Mouse (Mus musculus) midbrain, embryonic 16.5 days (tissue): ENCODE results near the gene Ankra2. TPM values are rescaled to one million over a fixed set of nuclear protein-coding genes. Genes with fewer than 3 reads are reported as not detected.

ENCODE experiments used
- ATAC-seq: fragments of 200-750 bp; cut with Nextera tagmentation; 2 replicates; pipeline ENCODE4 v1.8.0; 2017; ENCODE audit warnings: moderate TSS enrichment
- H3K27ac ChIP-seq: fragments of 300-500 bp; sonication (generic); 2 replicates; pipeline ENCODE4 v1.5.1; 2014; ENCODE audit warnings: mild to moderate bottlenecking, low read length, mixed read lengths
- H3K27me3 ChIP-seq: fragments of 300-500 bp; sonication (generic); 2 replicates; pipeline ENCODE4 v1.6.1; 2014; ENCODE audit warnings: low read depth, low read length, mixed read lengths; ENCODE audit not compliant: control insufficient read depth, insufficient read depth
- H3K36me3 ChIP-seq: fragments of 300-500 bp; sonication (generic); 2 replicates; pipeline ENCODE4 v1.6.1; 2014; ENCODE audit warnings: mild to moderate bottlenecking, low read length, moderate library complexity, mixed read lengths; ENCODE audit not compliant: control insufficient read depth, insufficient read depth
- H3K4me1 ChIP-seq: fragments of 300-500 bp; sonication (generic); 2 replicates; pipeline ENCODE4 v1.6.1; 2014; ENCODE audit warnings: mild to moderate bottlenecking, low read length, mixed read lengths; ENCODE audit not compliant: control insufficient read depth, insufficient read depth
- H3K4me2 ChIP-seq: fragments of 300-500 bp; sonication (generic); 2 replicates; pipeline ENCODE4 v1.6.1; 2014; ENCODE audit warnings: mild to moderate bottlenecking, low read length, mixed read lengths
- H3K4me3 ChIP-seq: fragments of 300-500 bp; sonication (generic); 2 replicates; pipeline ENCODE4 v1.5.1; 2014; ENCODE audit warnings: low read depth, mild to moderate bottlenecking, low read length, moderate library complexity, mixed read lengths
- H3K9ac ChIP-seq: fragments of 300-500 bp; sonication (generic); 2 replicates; pipeline ENCODE4 v1.6.1; 2014; ENCODE audit warnings: low read depth, low read length, mixed read lengths
- H3K9me3 ChIP-seq: fragments of 300-500 bp; sonication (generic); replicated peaks from 2 replicates; pipeline ENCODE4 v1.6.1; 2014; ENCODE audit warnings: mild to moderate bottlenecking, low read length, mixed read lengths; ENCODE audit not compliant: control insufficient read depth, poor library complexity, severe bottlenecking
- WGBS: fragments of 180-500 bp; shearing (Covaris S2); extraction: QIAGEN DNeasy Blood & Tissue Kit; methylation state at CpG from one replicate; pipeline ENCODE4 v1.1.7; 2014; 5-methylcytosine and 5-hydroxymethylcytosine counted together
- polyA plus RNA-seq: library from polyadenylated mRNA; unstranded; fragments of >200 nt; fragmentation: Nextera tagmentation; extraction: Ambion mirVana; gene quantifications from 2 replicates; pipeline ENCODE4 v1.2.1, GENCODE M21; 2015

The Ankra2 gene
- polyA plus RNA-seq, 1 experiment from 2014 or later: 88.0 TPM

DNA sequence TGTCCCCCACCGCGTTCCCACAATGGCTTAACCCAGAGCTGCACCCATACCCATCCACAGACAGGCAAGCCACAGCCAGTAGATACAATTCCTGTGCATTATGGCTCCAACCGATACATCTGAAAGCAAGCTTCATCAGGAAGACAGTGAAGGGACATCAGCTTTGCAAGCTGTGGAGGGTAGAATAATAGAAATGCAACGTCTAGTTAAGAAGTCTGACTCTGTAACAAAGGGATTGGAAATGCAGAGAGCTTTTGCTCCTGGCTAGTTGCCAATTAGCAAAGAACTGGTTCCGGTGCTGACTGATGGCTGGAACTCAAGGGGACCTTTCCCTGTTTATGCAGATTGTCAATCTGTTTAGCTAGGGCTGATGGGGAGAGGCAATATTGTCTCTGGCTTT is 43.5 kb downstream of the Ankra2 start:
- Histone ChIP-seq H3K4me3 (no peak overlapping the region), H3K4me2 (no peak overlapping the region), H3K27me3 (no peaks in the 10 kb centered on the region), H3K9me3 (no peaks in the 10 kb centered on the region), H3K4me1 (peaks cover 3% of the 10 kb centered on the region; the same call in 1 of the 2 replicates), H3K9ac (no peak overlapping the region), H3K36me3 (peaks cover 10% of the 10 kb centered on the region), H3K27ac (peak overlapping the region; percentile 44; the same call in 1 of the 2 replicates)
- 29% methylated on average over 5 of the region's 5 CpGs for WGBS
- no peak for ATAC-seq

DNA sequence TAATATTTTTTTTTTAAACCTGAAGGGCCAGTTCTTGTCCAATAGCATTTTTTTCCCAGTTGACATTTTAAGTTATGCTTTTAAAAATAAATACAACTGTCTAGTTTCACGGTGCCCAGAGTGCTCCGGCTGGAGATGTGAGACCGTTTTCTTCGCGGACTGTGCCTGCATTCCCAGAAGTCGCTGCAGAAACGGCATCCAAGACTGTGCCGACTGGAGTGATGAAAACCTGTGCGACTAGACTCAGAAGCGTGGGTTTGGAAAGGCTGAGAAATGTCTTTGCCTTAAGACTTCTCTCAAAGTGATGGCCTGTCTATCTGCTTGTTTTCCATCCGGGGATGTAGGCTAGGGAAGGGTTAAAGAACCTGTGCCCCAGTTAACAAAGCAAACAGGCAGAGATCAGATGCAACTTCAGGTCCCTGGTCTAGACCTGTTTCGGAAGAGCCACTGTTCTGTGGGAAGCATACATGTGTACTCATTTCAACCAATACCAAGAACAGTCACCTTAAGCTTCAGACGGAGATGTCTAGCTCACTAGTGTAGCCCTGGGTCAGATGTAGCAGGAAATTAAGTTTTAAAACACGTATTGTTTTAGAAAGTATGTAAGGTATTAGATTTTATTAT is 44.1 kb downstream of the Ankra2 start:
- no peaks in the 10 kb centered on the region for H3K9me3 ChIP-seq

DNA sequence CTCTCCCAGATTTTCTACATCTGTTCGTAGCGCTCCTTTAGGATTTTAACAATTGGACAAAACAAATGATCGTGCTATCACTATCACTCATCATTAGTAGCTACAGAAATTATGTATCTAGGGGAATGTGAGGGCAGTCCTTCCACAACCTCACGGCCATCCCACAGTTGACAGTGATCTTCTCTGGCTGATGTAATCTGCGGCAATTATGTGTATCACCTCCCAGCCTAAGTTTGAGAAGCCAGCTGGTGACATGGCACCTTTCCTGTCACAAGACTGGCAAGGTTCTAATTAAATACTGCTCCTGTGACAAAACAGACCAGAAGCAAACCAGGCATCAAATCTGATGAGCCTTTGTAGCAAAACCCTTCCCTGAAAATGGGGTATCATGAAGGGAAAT is 45.1 kb downstream of the Ankra2 start:
- no peaks in the 10 kb centered on the region for H3K9me3 ChIP-seq
- H3K27ac ChIP-seq: no peak overlapping the region
- no peaks in the 10 kb centered on the region for H3K27me3 ChIP-seq
- no peak overlapping the region for H3K4me2 ChIP-seq
- H3K36me3 ChIP-seq: peaks cover 14% of the 10 kb centered on the region
- no peak overlapping the region for H3K9ac ChIP-seq
- no peak overlapping the region for H3K4me3 ChIP-seq
- peaks cover 3% of the 10 kb centered on the region; the same call in 1 of the 2 replicates for H3K4me1 ChIP-seq
- 92% methylated on average over 5 of the region's 5 CpGs for WGBS
- no peak for ATAC-seq

More for the DNA sequence above, 44.1 kb downstream of the Ankra2 start:
- Histone ChIP-seq H3K27me3 (no peaks in the 10 kb centered on the region), H3K4me3 (no peak overlapping the region), H3K36me3 (peaks cover 11% of the 10 kb centered on the region), H3K4me2 (no peak overlapping the region), H3K9ac (no peak overlapping the region), H3K4me1 (peaks cover 3% of the 10 kb centered on the region; the same call in 1 of the 2 replicates), H3K27ac (no peak overlapping the region)
- 51% methylated on average over 14 of the region's 14 CpGs for WGBS
- ATAC-seq: no peak

DNA sequence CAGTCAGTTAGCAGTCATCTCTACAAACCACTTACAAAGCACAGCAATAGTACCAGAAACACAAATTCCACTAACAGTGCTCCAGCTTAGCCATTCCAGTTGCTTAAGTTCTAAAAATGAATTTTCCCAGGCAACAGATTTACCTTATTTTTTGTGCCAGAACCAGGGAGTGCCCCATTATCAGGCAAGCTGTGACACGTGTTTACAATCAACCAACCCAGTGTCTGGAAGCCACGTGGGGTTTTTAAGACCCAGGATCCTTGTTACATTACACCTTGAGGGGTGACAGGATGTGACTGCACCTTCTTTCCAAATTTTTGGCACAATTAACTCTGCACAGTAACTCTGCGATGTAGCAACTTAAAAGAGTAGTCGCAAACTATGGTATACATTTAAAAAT is 45.9 kb downstream of the Ankra2 start:
- Histone ChIP-seq H3K4me3 (no peak overlapping the region), H3K36me3 (peaks cover 14% of the 10 kb centered on the region), H3K4me2 (no peak overlapping the region), H3K4me1 (peaks cover 3% of the 10 kb centered on the region; the same call in 1 of the 2 replicates), H3K27ac (no peak overlapping the region), H3K9me3 (no peaks in the 10 kb centered on the region), H3K9ac (no peak overlapping the region), H3K27me3 (no peaks in the 10 kb centered on the region)
- WGBS: 82% methylated on average over 4 of the region's 4 CpGs
- no peak for ATAC-seq

DNA sequence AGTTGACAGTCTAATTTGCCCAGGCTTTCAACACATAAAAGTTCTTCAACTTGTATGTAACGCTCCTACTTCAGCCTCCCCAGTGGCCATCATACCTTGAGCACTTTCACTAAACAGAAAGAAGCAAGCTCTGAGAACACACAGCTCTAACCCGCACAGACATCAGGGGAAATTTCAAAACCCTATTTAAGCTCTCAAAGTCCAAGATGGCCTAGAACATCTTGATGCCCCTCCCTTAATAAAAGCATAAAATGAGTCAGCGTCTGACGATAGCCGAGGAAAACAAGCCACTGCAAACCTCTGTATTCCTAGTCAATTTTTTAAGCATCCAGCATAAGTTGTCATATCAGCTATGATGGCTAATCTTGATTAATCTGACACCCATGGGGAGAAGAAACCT is 48.7 kb downstream of the Ankra2 start:
- H3K27ac ChIP-seq: no peak overlapping the region
- H3K9me3 ChIP-seq: no peaks in the 10 kb centered on the region
- no peak overlapping the region for H3K9ac ChIP-seq
- H3K4me1 ChIP-seq: peaks cover 15% of the 10 kb centered on the region
- H3K4me3 ChIP-seq: no peak overlapping the region
- no peak for ATAC-seq
- no peak overlapping the region for H3K4me2 ChIP-seq
- H3K36me3 ChIP-seq: peaks cover 14% of the 10 kb centered on the region
- 95% methylated on average over 5 of the region's 5 CpGs for WGBS
- no peaks in the 10 kb centered on the region for H3K27me3 ChIP-seq

DNA sequence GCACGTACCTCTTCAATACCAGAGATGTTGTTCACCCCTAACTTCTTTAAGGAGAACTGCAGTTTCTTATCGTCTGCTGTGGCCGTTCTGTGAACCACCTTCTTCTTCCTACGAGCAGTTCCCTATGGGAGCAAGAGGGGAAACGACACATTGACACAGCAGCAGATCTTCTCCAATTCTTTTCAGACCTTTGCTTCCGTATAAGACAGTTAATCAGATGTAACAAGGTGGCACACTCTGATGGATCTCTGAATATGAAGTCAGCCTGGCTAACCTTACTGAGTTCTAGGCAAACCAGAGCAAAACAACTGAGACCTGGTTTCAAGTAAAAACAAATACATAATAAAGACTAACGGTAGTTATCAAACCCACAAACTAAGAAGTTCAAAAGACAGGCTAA is 50.8 kb downstream of the Ankra2 start:
- WGBS: 78% methylated on average over 7 of the region's 7 CpGs
- Histone ChIP-seq H3K4me1 (peaks cover 15% of the 10 kb centered on the region), H3K9ac (no peak overlapping the region), H3K4me3 (no peak overlapping the region), H3K36me3 (peaks cover 13% of the 10 kb centered on the region), H3K4me2 (no peak overlapping the region), H3K27me3 (no peaks in the 10 kb centered on the region), H3K27ac (no peak overlapping the region), H3K9me3 (no peaks in the 10 kb centered on the region)
- ATAC-seq: no peak

DNA sequence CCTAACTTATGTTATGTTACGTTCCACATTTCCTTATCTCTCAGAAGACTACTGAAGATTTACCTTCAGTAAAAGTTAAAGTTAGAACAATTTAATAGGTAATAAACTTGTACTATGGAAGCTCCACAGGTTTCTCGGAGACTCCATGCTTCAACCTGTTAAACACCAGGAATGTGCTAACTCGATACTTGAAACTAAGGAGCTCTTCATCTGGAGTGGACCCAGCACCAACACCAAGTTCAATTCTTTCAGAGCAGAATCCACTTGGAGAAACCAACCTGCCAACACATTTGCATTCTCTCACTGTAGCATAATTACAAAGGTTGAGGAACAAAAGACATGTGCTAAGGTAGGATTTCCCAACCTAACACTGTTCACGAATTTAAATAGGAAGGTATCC is 52.2 kb downstream of the Ankra2 start:
- Histone ChIP-seq H3K9ac (no peak overlapping the region), H3K9me3 (no peaks in the 10 kb centered on the region), H3K4me3 (no peak overlapping the region), H3K4me1 (peaks cover 15% of the 10 kb centered on the region), H3K4me2 (peak overlapping the region; percentile 21), H3K36me3 (peaks cover 9% of the 10 kb centered on the region), H3K27ac (no peak overlapping the region), H3K27me3 (no peaks in the 10 kb centered on the region)
- ATAC-seq: no peak
- WGBS: 84% methylated on average over 4 of the region's 4 CpGs

DNA sequence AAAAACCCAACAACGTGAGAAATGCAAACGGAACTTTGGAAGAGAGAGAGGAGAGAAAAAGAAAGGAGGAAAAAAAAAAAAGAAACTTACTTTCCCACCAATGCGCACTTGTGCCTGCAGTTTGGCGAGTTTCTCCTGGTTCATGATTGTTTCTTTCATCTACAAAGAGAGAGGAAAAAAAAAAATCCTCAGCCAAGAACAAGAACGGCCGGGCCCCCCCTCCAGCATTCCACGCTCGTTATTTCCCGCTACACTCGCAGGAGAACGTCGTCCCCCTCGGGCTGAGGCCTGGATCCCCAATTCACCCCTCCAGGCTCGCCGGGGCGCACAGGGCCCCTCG is 53.2 kb downstream of the Ankra2 start:
- WGBS: under 1% methylated on average over 17 of the region's 17 CpGs
- Histone ChIP-seq H3K27ac (peak overlapping the region; percentile 85), H3K4me1 (peaks cover 15% of the 10 kb centered on the region), H3K4me3 (peak overlapping the region; percentile 100), H3K27me3 (no peaks in the 10 kb centered on the region), H3K9ac (peak overlapping the region; percentile 98), H3K36me3 (peaks cover 6% of the 10 kb centered on the region), H3K9me3 (no peaks in the 10 kb centered on the region), H3K4me2 (peak overlapping the region; percentile 65)
- ATAC-seq: no peak

DNA sequence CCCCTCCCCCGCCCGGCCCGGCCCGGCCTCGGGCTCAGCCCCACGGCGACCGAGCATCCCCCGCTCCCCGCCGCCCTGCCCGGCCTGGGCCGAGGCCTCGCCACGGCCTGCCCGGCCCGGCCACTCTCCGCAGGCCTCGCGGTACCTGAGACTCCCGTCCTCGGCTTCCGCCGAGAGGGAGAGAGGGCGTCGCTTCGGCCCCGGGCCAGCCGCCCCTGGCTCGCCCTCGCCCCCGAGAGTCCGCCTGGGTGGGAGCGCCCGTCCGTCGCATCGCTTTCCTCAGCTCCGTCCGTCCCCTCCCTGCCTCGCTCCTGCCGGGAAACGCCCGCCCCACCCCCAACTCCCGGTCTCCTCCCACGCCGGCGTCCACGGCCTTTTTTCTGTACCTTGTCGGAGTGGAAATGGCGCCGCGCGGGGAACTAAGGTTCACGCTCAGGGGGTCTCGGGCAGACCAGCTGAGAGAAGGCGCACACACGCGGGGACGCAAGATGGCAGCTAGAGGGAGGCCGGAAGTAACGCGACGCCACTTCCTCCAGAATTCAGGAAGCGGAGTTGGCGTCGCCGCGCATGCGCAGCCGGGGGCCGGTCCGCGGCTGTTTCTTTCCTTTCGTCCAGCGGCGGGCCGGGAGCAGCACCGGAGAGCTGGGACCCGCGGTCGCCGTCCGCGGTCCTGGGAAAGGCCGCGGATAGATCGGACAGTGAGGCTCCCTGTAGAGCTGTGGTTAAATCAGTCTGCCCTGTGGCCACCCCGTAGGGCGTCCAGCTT is 53.8 kb downstream of the Ankra2 start, which contains the start of gene Btf3:
TSS of gene Btf3 (minus strand) at position 527 of the 766 bp plus-strand sequence.
- peaks cover 5% of the 10 kb centered on the region; the same call in 1 of the 2 replicates for H3K36me3 ChIP-seq
- WGBS: under 1% methylated on average over 70 of the region's 90 CpGs

More for the DNA sequence above, 53.8 kb downstream of the Ankra2 start, which contains the start of gene Btf3:
- peaks cover 15% of the 10 kb centered on the region for H3K4me1 ChIP-seq
- no peaks in the 10 kb centered on the region for H3K27me3 ChIP-seq
- H3K27ac ChIP-seq: peak within 1 kb of the TSS; percentile 85
- no peaks in the 10 kb centered on the region for H3K9me3 ChIP-seq
- peak within 1 kb of the TSS; percentile 98 for H3K9ac ChIP-seq
- peak; percentile 97 for ATAC-seq
- peak within 1 kb of the TSS; percentile 100 for H3K4me3 ChIP-seq
- peak within 1 kb of the TSS; percentile 92 for H3K4me2 ChIP-seq
